Mouse (Mus musculus) layer of hippocampus, adult 9-10 months (tissue): ENCODE data around the gene Idua.
A peak's percentile ranks its signal among the peaks of the same experiment; 100 is the strongest.
"Not testable (repeated sequence)": the region's sequence is repeated elsewhere in the genome, so short reads cannot be mapped to it uniquely, and the experiment has no call there.

ENCODE experiments used
- DNase-seq: peaks from one replicate; pipeline ENCODE4 v3.0.0; 2022; ENCODE audit warnings: low spot score

Gene Idua

GRCm38 (mm10) chr5:108659698-108660631 is at the start of gene Idua:
Gene Idua, plus strand, starts transcription at chr5:108660331.
- no peak for DNase-seq

DNA sequence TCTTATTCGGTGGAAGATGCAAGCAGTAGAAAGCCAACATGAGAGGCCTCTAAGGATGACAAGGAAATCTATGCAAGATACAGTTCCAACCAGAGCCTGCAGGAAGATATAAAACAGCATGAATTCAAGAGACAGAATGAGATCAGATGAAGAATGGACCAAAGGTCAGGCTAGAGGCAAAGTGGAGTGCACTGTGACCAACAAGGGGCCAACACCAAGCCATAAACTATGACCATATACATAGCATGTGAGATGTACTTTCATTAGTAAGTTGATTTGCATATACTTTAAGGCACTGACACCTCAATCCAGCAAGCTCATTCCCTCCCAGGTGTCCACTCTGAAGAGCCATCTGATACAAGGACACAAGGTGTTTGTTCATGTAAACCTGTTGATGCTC is 49.7 kb upstream of the Idua start:
- DNase-seq = no peak

DNA sequence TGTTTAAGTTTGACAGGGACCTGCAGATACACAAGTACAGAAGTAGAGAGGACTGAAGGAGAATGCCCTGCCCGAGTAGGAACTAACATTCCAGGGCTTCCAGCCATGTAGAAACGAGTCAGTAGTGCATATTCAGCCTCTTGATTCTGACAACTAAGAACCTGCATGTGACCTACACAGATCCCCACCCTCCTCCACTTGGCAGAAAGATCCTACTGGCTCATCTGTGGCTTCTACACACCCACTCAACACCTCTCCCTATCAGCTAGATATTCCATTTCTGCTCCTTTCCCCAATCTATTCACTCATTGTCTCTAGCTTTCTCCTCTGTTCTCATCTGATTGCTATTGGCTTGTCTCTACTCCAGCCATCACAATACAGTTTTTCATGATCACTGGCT is 38.3 kb upstream of the Idua start:
- no peak for DNase-seq

DNA sequence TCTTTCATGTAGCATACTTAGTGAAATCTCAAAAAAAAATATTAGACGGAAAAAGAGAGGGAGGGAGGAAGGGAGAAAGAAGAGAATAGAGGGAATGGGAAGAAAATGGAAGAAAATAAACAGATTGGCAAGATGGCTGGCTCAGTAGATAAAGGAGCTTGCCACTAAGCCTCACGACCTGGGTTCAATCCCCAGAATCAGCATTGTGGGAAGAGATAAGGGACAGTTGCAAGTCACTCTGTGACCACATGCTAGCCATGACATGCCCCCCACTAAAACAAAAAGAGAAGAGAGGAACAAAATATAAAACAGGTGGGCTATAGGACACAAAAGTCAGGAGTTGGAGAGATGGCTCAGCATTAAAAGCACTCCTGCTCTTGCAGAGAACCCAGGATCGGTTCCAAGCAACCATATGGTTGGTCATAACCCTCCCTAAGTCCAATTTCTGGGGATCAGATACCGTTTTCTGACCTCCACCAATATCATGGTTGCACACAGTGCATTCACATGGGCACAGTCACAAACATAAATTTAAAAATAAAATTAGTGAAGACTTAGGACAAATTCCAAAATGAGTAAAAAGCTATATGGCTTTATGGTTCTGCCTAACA is 34.0 kb upstream of the Idua start:
- no peak for DNase-seq

DNA sequence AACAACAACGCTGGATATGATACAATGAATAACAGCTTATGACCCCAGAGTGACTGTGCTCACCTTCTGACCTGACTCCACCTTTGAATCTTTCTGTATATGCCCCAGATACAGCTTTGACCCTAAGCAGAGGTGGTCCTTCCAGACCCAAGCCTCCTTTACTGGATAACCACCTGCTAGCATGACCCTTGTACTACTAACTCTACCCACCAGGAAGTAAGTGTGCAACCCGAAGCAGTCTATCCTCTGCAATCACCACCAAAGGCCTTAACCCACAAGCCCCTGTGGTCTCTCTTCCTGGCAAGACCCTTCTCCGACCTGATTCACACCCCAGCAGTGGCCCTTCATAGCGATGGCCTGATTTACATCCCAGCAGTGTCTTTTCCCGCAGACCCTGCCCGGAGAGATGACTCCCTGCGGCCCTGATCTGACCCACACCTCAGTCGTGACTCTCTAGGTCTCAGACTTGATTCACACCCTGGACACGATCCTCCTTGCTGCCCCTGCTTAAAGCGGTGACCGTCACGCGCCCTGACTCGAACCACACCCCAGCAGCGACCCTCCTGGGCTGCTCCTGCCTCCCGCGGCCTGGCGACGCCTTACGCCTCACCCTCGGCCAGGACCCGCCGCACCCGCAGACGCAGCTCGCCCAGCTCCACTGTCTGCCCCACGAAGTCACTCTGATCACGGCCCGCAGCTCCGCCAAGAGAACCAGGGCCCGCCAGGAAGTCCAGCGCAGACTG is 31.1 kb upstream of the Idua start:
- no peak for DNase-seq

DNA sequence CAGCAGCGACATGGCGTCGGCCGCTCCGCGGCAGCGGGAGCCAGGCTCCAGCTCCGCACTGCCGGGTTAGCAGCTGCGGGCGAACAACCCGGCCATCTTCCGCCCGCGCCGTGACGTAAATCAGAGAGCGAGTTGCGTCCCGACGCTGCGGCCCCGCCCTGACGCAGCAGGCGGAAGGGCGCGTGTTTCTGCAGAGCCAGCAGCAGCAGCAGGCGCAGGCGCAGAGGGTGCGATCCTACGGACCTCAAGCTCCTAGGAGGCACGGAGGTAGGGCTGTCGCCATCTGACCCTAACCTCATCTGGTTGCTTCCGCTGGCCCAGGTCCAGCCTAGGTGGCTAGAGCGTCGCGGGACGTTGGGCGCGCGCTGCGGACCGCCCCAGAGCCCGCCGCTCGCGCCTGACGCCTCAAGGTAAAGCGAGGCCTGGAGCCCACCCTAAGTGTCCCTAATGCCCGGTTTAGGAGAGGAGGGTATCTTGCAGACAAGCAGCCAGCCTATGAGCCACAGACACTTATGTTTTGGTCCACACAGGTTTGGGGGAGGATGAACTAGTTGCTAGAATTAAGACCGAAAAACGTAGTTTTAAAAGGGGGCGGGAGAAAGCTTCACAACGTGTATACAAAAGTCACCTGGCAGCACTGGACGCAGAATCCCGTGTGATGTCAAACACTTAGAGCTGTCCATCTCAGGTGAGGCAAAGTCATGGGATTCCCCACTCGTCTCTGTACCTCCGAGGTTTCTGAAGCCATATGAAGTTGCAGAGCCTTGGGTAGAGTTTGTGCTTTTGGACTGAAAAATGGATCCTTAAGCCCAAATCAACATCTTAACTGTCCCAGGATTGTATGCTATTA is 30.3 kb upstream of the Idua start, which contains the start of the genes Gak and Tmem175:
TSS of gene Gak (minus strand) at position 122 of the 850 bp plus-strand sequence.
TSS of gene Tmem175 (plus strand) at position 137 of the 850 bp plus-strand sequence.
- DNase-seq = peak; percentile 71

GRCm38 (mm10) chr5:108633676-108634075 is 26.5 kb upstream of the Idua start:
- DNase-seq = no peak

GRCm38 (mm10) chr5:108634088-108634487 is 26.0 kb upstream of the Idua start:
- not testable (repeated sequence) for DNase-seq

DNA sequence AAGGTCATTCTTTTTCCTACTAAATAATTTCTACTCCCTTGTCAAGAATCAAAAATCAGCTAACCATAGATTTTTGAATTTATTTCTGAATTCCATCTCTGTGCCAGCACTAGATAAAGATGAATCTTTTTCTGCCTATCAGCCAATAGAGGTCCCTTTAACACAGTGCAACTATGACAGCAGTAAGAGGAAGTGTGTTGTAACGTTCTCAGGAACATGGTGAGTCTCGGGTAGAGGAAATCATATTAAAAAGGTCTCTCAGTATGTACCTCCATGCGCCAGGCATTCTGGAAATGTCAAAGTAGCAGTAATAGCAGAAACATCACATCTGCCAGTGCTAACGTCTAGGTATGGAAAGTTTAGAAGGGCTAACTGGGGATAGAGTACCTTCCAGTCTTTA is 24.0 kb upstream of the Idua start:
- DNase-seq = no peak

DNA sequence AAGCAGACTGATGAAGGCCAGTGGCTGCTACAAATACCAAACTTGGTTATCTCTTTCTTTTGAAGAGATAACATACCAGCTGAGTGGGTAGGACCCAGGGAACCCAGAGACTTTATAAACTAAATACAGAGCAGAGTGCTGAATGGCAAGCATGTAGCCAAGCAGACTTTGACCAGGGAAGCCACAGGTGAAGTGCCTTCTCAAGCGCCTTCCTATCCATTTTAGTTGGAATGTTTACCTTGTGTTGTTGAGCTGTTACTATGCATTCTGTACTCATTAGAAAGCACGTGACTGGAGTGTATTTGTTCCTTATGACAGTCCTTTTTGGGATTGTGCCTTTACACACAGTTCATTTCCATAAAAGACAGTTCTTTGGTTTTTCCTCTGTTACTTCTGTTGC is 16.5 kb upstream of the Idua start:
- DNase-seq = no peak

- DNase-seq = no peak
Measured at GRCm38 (mm10) chr5:108645651-108646342, 14.3 kb upstream of the Idua start.

DNA sequence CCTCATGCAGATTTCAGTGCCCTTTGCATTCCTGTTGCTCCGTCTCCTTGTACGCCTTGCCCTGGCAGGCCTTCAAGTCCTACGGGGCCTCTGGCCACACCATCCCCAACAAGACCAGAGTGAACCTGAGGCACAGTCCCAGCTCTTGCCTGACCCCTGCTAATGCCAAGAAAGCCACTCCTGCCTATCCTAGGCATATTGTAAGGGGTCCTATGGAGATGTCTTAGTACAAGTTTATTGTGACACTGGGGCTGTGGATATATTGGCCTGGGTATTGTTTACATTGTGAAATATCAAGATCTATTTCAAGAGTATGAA is 13.8 kb upstream of the Idua start:
- no peak for DNase-seq

DNA sequence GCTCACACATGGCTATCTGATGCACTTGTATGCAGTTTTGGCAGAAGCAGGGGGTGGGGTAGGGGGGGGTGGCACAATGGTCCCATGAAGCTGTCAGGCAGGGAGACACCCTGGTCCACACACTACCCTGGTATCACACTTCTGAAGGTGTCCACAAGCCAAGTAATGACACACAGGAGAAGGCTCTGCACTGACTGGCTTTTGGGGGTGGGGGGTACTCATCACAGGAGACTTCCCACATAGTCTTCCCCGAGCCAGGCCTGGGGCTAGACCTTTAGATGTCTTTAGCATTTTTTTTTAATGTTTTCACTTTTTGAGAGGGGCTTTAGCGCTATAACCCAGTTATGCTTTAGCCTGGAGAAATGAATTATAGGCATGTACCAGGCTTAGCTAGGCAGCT is 12.8 kb upstream of the Idua start:
- DNase-seq = no peak

- DNase-seq = no peak
Measured at GRCm38 (mm10) chr5:108647820-108648465, 12.2 kb upstream of the Idua start.

DNA sequence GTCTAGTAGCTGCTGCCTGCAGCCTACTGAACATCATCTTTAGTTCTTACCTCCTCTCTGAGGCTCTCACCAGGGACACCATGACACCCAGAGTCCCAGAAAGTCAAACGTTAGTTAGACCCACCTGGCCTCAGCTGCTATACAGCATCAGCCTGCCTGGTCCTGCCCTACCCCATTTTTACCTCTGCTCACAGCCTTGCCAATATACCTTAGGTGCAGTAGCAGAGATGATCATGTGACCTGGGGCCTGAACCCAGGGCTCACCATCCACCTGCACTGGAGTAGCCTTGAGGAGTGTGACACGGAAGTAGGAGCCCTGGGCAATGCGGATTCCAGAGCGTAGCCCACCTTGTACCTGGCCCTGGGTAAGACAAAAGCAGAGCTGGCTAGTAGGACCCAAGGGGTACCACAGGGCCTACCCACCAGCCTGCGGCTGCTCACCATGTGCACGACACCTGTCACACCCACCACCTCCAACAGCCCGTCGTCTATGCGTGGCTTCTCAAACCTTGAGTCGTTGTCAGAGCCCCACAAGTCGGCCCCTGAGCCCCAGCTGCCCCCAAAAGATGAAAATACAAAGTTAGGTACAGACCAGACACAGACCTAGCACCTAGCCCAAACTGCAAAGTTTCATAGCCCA is 11.1 kb upstream of the Idua start:
- DNase-seq = no peak

GRCm38 (mm10) chr5:108650341-108650740 is 9.8 kb upstream of the Idua start:
- DNase-seq = no peak

DNA sequence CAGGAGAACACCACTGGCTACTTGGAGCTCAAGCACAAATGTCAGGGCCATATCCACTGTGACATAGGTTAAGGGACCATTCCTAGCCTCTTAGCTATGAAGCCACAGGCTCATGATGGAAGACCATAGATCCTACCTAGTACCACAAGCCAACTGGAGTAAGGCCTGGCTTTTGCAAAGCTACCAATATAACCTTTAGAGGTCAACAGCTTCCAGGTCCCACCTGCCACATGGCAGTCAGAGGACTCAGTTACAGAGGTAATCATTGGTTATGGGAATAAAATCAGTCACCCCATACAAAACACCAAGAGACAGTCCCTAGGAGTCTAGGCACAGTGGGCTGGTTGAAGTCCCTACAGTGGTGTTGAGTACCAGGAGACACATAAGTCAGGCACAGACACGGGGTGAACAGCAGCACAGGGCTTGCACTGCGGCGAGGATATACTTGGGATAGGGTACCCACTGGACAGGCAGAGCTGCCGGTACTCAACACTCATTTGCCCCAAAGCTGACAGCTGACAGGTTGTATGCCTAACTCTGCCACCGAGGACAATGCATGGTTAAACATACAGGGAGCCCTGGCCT is 8.9 kb upstream of the Idua start:
- DNase-seq = no peak

GRCm38 (mm10) chr5:108651823-108652222 is 8.3 kb upstream of the Idua start:
- DNase-seq = no peak

GRCm38 (mm10) chr5:108653341-108653740 is 6.8 kb upstream of the Idua start:
- DNase-seq = no peak
